Mouse (Mus musculus): ENCODE data around the gene Txndc15.
A peak's percentile ranks its signal among the peaks of the same experiment; 100 is the strongest.

Gene Txndc15

GRCm38 (mm10) chr13:55730716-55731115 lies 16.3 kb downstream of the Txndc15 start:
- DNase-seq (ENCODE audit: low spot score in 2 of 2) = no peak

GRCm38 (mm10) chr13:55732121-55732520 lies 17.7 kb downstream of the Txndc15 start:
- no peak for DNase-seq (ENCODE audit: low spot score in 2 of 2)

GRCm38 (mm10) chr13:55733628-55734502 lies 19.4 kb downstream of the Txndc15 start:
- peak; percentile 30 to 36 for DNase-seq (ENCODE audit: low spot score in 2 of 2)

GRCm38 (mm10) chr13:55737885-55738284 lies 23.4 kb downstream of the Txndc15 start:
- DNase-seq (ENCODE audit: low spot score in 2 of 2) = no peak

- no peak for DNase-seq (ENCODE audit: low spot score in 2 of 2)
Measured at GRCm38 (mm10) chr13:55742306-55742705, 27.9 kb downstream of the Txndc15 start.

- DNase-seq (ENCODE audit: low spot score in 2 of 2) = no peak
Measured at GRCm38 (mm10) chr13:55754380-55754779, 39.9 kb downstream of the Txndc15 start.

GRCm38 (mm10) chr13:55756789-55757188 lies 42.3 kb downstream of the Txndc15 start:
- no peak for DNase-seq (ENCODE audit: low spot score in 2 of 2)

- no peak for DNase-seq (ENCODE audit: low spot score in 2 of 2)
Measured at GRCm38 (mm10) chr13:55757645-55758044, 43.2 kb downstream of the Txndc15 start.

- no peak for DNase-seq (ENCODE audit: low spot score in 2 of 2)
Measured at GRCm38 (mm10) chr13:55760576-55760975, 46.1 kb downstream of the Txndc15 start.

GRCm38 (mm10) chr13:55761486-55761885 lies 47.0 kb downstream of the Txndc15 start:
- DNase-seq (ENCODE audit: low spot score in 2 of 2) = no peak

- DNase-seq (ENCODE audit: low spot score in 2 of 2) = no peak
Measured at GRCm38 (mm10) chr13:55774352-55774751, 59.9 kb downstream of the Txndc15 start.

GRCm38 (mm10) chr13:55775056-55775455 lies 60.6 kb downstream of the Txndc15 start:
- DNase-seq (ENCODE audit: low spot score in 2 of 2) = no peak

Measured in urinary bladder, postnatal 36 days (tissue).